18 mouse cellular contexts compared by ENCODE assay signal in genomic region chr13:10909122-10909751, GRCm38 (mm10).
DNase-seq lines count a peak whose midpoint lies in the region; ATAC-seq and TF ChIP-seq lines count a peak whose summit lies in the region.
"Had no signal": no experiment of that assay in that cellular context is flagged by ENCODE, and none has a peak within 500 bp of the region (broad histone marks: within the 10 kb centered on the region; RNA-seq: fewer than 3 reads in every experiment).

No protein-coding gene starts in this region.

- no peak overlapping the region for H3K4me2 ChIP-seq in lung, embryonic 16.5 days (ENCODE audit: low read depth, low read length)
- H3K4me2 ChIP-seq: embryonic facial prominence, embryonic 12.5 days; heart, embryonic 11.5 days; hindbrain, embryonic 12.5 days; neural tube, embryonic 15.5 days had no signal

- TF ChIP-seq POLR2A in brain, embryonic 14.5 days (IDR thresholded peaks at IDR 0.05; ENCODE audit: borderline replicate concordance, extremely low read depth, insufficient read depth, insufficient read length, poor library complexity, severe bottlenecking) = no peak

- intact Hi-C loops in heart, postnatal 10 days (cut with DNase I) = no loop called here

- 30% methylated on average over 2 of the region's 2 CpGs for WGBS in lung, embryonic 16.5 days

- H3K9me3 ChIP-seq in lung, embryonic 16.5 days (ENCODE audit: control insufficient read depth, low read length) = no peaks in the 10 kb centered on the region
- H3K9me3 ChIP-seq: embryonic facial prominence, embryonic 12.5 days; hindbrain, embryonic 12.5 days; neural tube, embryonic 15.5 days had no signal

- no peaks in the 10 kb centered on the region for H3K27me3 ChIP-seq in lung, embryonic 16.5 days (ENCODE audit: control insufficient read depth, insufficient read depth, low read depth, low read length)
- H3K27me3 ChIP-seq: CH12.LX; embryonic facial prominence, embryonic 12.5 days; hindbrain, embryonic 12.5 days; neural tube, embryonic 15.5 days had no signal

- TF ChIP-seq CTCF in brain, embryonic 14.5 days (IDR thresholded peaks at IDR 0.05; ENCODE audit: borderline replicate concordance, extremely low read depth, insufficient read depth, insufficient read length) = no peak

- H3K36me3 ChIP-seq in lung, embryonic 16.5 days (ENCODE audit: control insufficient read depth, insufficient read depth, low read length) = no peaks in the 10 kb centered on the region
- H3K36me3 ChIP-seq: embryonic facial prominence, embryonic 12.5 days; hindbrain, embryonic 12.5 days; neural tube, embryonic 15.5 days had no signal

- H3K27ac ChIP-seq in lung, embryonic 16.5 days (ENCODE audit: low read length) = no peak overlapping the region
- H3K27ac ChIP-seq: embryonic facial prominence, embryonic 12.5 days; hindbrain, embryonic 12.5 days; neural tube, embryonic 15.5 days had no signal

- no peak overlapping the region for H3K9ac ChIP-seq in lung, embryonic 16.5 days (ENCODE audit: low read length)
- H3K9ac ChIP-seq: embryonic facial prominence, embryonic 12.5 days; hindbrain, embryonic 12.5 days; neural tube, embryonic 15.5 days had no signal

- H3K4me1 ChIP-seq in lung, embryonic 16.5 days (replicated peaks; ENCODE audit: control insufficient read depth, insufficient read depth, low read length) = no peaks in the 10 kb centered on the region
- H3K4me1 ChIP-seq: embryonic facial prominence, embryonic 12.5 days; hindbrain, embryonic 12.5 days; neural tube, embryonic 15.5 days had no signal

- no peak overlapping the region for H3K4me3 ChIP-seq in lung, embryonic 16.5 days (ENCODE audit: low read length)
- H3K4me3 ChIP-seq: embryonic facial prominence, embryonic 12.5 days; hindbrain, embryonic 12.5 days; neural tube, embryonic 15.5 days had no signal

- ATAC-seq in lung, embryonic 16.5 days (ENCODE audit: low read depth) = peak; percentile 57

- DNase-seq in adrenal gland, postnatal 10 days = peak; percentile 5
- no peak for DNase-seq in adrenal gland, postnatal 4 days (ENCODE audit: low spot score in 2 of 2)
- peak; percentile 25 to 27 for DNase-seq in heart, postnatal 10 days
- DNase-seq in heart, adult 11 months = no peak
- DNase-seq in lung, postnatal 25 days (ENCODE audit: low spot score) = no peak
- DNase-seq in brain, embryonic 14.5 days (ENCODE audit: low read depth) = peak; percentile 48
- DNase-seq in right cerebral cortex, postnatal 10 days (ENCODE audit: low spot score in 2 of 2) = no peak
- DNase-seq: cerebellum, adult 11-12 months; gastrocnemius, postnatal 25 days; liver; lung, postnatal 36 days; thymus, postnatal 4 days had no signal

Comparison
In these comparisons a context has a peak if more than half of its experiments do, and no peak if none do; other contexts are left out.
1. DNase-seq: peak in adrenal gland, postnatal 10 days (single experiment), heart, postnatal 10 days (2 of 2) and brain, embryonic 14.5 days (single experiment); none in adrenal gland, postnatal 4 days (0 of 2), heart, adult 11 months (single experiment), lung, postnatal 25 days (single experiment) and right cerebral cortex, postnatal 10 days (0 of 2).